Mouse (Mus musculus): ENCODE results near the gene Bmp7. TPM values are rescaled to one million over a fixed set of nuclear protein-coding genes. Genes with fewer than 3 reads are reported as not detected.

Bmp7 gene
- total and polyA plus RNA-seq, 2 experiments from 2014 or later: 15.3 to 34.0 TPM

GRCm38 (mm10) chr2:172933631-172934419 lies 6.3 kb downstream of the Bmp7 start:
- H3K9me3 ChIP-seq (ENCODE audit: low read length): no peaks in the 10 kb centered on the region
- peaks cover 3% of the 10 kb centered on the region; the same call in 1 of the 2 replicates for H3K4me1 ChIP-seq (ENCODE audit: insufficient read depth, low read length)
- peak overlapping the region; percentile 41 for H3K4me2 ChIP-seq (ENCODE audit: low read depth, low read length, poor library complexity, severe bottlenecking)
- DNase-seq (ENCODE audit: low spot score): peak; percentile 78
- WGBS: 4% methylated on average over 34 of the region's 34 CpGs
- peaks cover 27% of the 10 kb centered on the region for H3K27me3 ChIP-seq (ENCODE audit: insufficient read depth, low read length)
- peak overlapping the region; percentile 10; the same call in 1 of the 2 replicates for H3K4me3 ChIP-seq (ENCODE audit: low read depth, low read length)
- no peak for TF ChIP-seq CTCF (IDR thresholded peaks at IDR 0.05)
- 0 out of 2 replicates have a peak overlapping the region, but pooled peaks have one; percentile 36 for H3K9ac ChIP-seq (replicated peaks; ENCODE audit: low read length, poor library complexity, severe bottlenecking)
- no peaks in the 10 kb centered on the region for H3K36me3 ChIP-seq (ENCODE audit: insufficient read depth, low read length)
- H3K27ac ChIP-seq (ENCODE audit: low read depth, low read length): peak overlapping the region; percentile 51
- ATAC-seq (ENCODE audit: low FRiP score): peak; percentile 70

- DNase-seq (ENCODE audit: low spot score) (no peak), ATAC-seq (ENCODE audit: low FRiP score) (no peak)
- H3K4me3 ChIP-seq (ENCODE audit: low read depth, low read length): no peak overlapping the region
- peaks cover 3% of the 10 kb centered on the region; the same call in 1 of the 2 replicates for H3K4me1 ChIP-seq (ENCODE audit: insufficient read depth, low read length)
- H3K27ac ChIP-seq (ENCODE audit: low read depth, low read length): no peak overlapping the region
- no peak overlapping the region for H3K9ac ChIP-seq (replicated peaks; ENCODE audit: low read length, poor library complexity, severe bottlenecking)
- H3K4me2 ChIP-seq (ENCODE audit: low read depth, low read length, poor library complexity, severe bottlenecking): no peak overlapping the region
- peak; percentile 15 for TF ChIP-seq CTCF (IDR thresholded peaks at IDR 0.05)
- no peaks in the 10 kb centered on the region for H3K9me3 ChIP-seq (ENCODE audit: low read length)
- H3K36me3 ChIP-seq (ENCODE audit: insufficient read depth, low read length): no peaks in the 10 kb centered on the region
- H3K27me3 ChIP-seq (ENCODE audit: insufficient read depth, low read length): peaks cover 8% of the 10 kb centered on the region; the same call in 1 of the 2 replicates
- 84% methylated on average over 17 of the region's 17 CpGs for WGBS
Observed at GRCm38 (mm10) chr2:172931137-172931898, 8.8 kb downstream of the Bmp7 start.

GRCm38 (mm10) chr2:172929905-172930436 lies 10.2 kb downstream of the Bmp7 start:
- H3K9ac ChIP-seq (replicated peaks; ENCODE audit: low read length, poor library complexity, severe bottlenecking): no peak overlapping the region
- ATAC-seq (ENCODE audit: low FRiP score) (no peak), DNase-seq (ENCODE audit: low spot score) (no peak)
- H3K9me3 ChIP-seq (ENCODE audit: low read length): no peaks in the 10 kb centered on the region
- no peak overlapping the region for H3K4me2 ChIP-seq (ENCODE audit: low read depth, low read length, poor library complexity, severe bottlenecking)
- 84% methylated on average over 14 of the region's 14 CpGs for WGBS
- H3K36me3 ChIP-seq (ENCODE audit: insufficient read depth, low read length): no peaks in the 10 kb centered on the region
- H3K27me3 ChIP-seq (ENCODE audit: insufficient read depth, low read length): 0 out of 2 replicates have a peak, but pooled peaks cover 3% of the 10 kb centered on the region
- no peak overlapping the region for H3K4me3 ChIP-seq (ENCODE audit: low read depth, low read length)
- H3K27ac ChIP-seq (ENCODE audit: low read depth, low read length): no peak overlapping the region
- TF ChIP-seq CTCF (IDR thresholded peaks at IDR 0.05): no peak
- peaks cover 3% of the 10 kb centered on the region; the same call in 1 of the 2 replicates for H3K4me1 ChIP-seq (ENCODE audit: insufficient read depth, low read length)

- ATAC-seq (ENCODE audit: low FRiP score) (no peak), DNase-seq (ENCODE audit: low spot score) (no peak)
- Histone ChIP-seq H3K4me1 (ENCODE audit: insufficient read depth, low read length) (no peaks in the 10 kb centered on the region), H3K36me3 (ENCODE audit: insufficient read depth, low read length) (no peaks in the 10 kb centered on the region), H3K9me3 (ENCODE audit: low read length) (no peaks in the 10 kb centered on the region), H3K9ac (replicated peaks; ENCODE audit: low read length, poor library complexity, severe bottlenecking) (no peak overlapping the region), H3K27me3 (ENCODE audit: insufficient read depth, low read length) (0 out of 2 replicates have a peak, but pooled peaks cover 3% of the 10 kb centered on the region), H3K27ac (ENCODE audit: low read depth, low read length) (no peak overlapping the region), H3K4me3 (ENCODE audit: low read depth, low read length) (no peak overlapping the region), H3K4me2 (ENCODE audit: low read depth, low read length, poor library complexity, severe bottlenecking) (no peak overlapping the region)
- WGBS: 84% methylated on average over 5 of the region's 5 CpGs
- TF ChIP-seq CTCF (IDR thresholded peaks at IDR 0.05): no peak
Observed at GRCm38 (mm10) chr2:172927643-172928042, 12.5 kb downstream of the Bmp7 start.

GRCm38 (mm10) chr2:172926311-172926710 lies 13.8 kb downstream of the Bmp7 start:
- Histone ChIP-seq H3K9ac (replicated peaks; ENCODE audit: low read length, poor library complexity, severe bottlenecking) (no peak overlapping the region), H3K27ac (ENCODE audit: low read depth, low read length) (no peak overlapping the region), H3K4me3 (ENCODE audit: low read depth, low read length) (no peak overlapping the region), H3K9me3 (ENCODE audit: low read length) (no peaks in the 10 kb centered on the region), H3K4me1 (ENCODE audit: insufficient read depth, low read length) (no peaks in the 10 kb centered on the region), H3K4me2 (ENCODE audit: low read depth, low read length, poor library complexity, severe bottlenecking) (no peak overlapping the region), H3K27me3 (ENCODE audit: insufficient read depth, low read length) (0 out of 2 replicates have a peak, but pooled peaks cover 3% of the 10 kb centered on the region), H3K36me3 (ENCODE audit: insufficient read depth, low read length) (no peaks in the 10 kb centered on the region)
- 79% methylated on average over 4 of the region's 4 CpGs for WGBS
- no peak for ATAC-seq (ENCODE audit: low FRiP score)
- no peak for TF ChIP-seq CTCF (IDR thresholded peaks at IDR 0.05)
- DNase-seq (ENCODE audit: low spot score): no peak
